Mouse (Mus musculus) liver, adult 2 months (tissue): ENCODE results near the gene Podn.

Experiments
- CTCF ChIP-seq: fragments of 200-500 bp; IDR thresholded peaks from 2 replicates; pipeline ENCODE4 v1.5.1; 2011; ENCODE audit warnings: low read depth, low read length, control low read depth
- POLR2A ChIP-seq: fragments of 200-500 bp; IDR thresholded peaks from 2 replicates; pipeline ENCODE4 v1.6.1; 2011; ENCODE audit warnings: low read length, control low read depth; ENCODE audit not compliant: insufficient read depth; ENCODE audit errors: extremely low read depth

GRCm38 (mm10) chr4:107975004-107975403, 121.2 kb downstream of the Podn start:
- TF ChIP-seq POLR2A: no peak
- TF ChIP-seq CTCF: no peak
